Mouse (Mus musculus) G1E (cell line): ENCODE measurements around the gene Mef2c.

ENCODE experiments used
- CTCF ChIP-seq: IDR thresholded peaks from 2 replicates; pipeline ENCODE4 v1.5.1; 2012; ENCODE audit warnings: low read depth, low read length, inconsistent platforms, mixed read lengths
- GATA1 ChIP-seq: IDR thresholded peaks from 2 replicates; pipeline ENCODE4 v1.6.1; 2012; ENCODE audit warnings: borderline replicate concordance, low read length, inconsistent platforms, mixed read lengths
- GATA2 ChIP-seq: IDR thresholded peaks from 2 replicates; pipeline ENCODE4 v1.6.1; 2012; ENCODE audit warnings: low read depth, low read length, inconsistent platforms, borderline replicate concordance
- TAL1 ChIP-seq: conservative IDR thresholded peaks from 2 replicates; pipeline ENCODE4 v1.6.1; 2012; ENCODE audit warnings: low read depth, low read length, inconsistent platforms, mixed read lengths

DNA sequence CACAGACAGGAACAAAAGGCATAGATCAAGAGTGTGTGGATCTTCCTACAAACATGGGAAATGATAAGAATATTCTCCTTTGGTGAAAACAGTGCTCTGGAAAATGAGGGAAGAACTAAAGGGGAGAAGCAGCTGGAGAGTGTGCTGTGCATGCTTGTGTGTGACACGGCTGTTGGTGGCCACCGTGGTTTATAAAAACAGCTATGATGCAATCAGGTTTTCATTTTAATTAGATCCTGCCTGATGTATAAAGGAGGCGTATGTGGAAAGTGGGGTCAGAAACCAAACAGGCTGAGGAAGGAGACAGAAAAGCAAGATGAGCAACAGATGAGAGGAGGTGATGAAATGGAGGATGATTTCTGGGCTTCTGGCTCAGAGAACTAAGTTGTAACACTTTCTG, 112.0 kb downstream of the Mef2c start:
- TF ChIP-seq CTCF (no peak), TAL1 (no peak), GATA1 (no peak), GATA2 (no peak)
